12 mouse cellular contexts compared by ENCODE assay signal in the genomic region with DNA sequence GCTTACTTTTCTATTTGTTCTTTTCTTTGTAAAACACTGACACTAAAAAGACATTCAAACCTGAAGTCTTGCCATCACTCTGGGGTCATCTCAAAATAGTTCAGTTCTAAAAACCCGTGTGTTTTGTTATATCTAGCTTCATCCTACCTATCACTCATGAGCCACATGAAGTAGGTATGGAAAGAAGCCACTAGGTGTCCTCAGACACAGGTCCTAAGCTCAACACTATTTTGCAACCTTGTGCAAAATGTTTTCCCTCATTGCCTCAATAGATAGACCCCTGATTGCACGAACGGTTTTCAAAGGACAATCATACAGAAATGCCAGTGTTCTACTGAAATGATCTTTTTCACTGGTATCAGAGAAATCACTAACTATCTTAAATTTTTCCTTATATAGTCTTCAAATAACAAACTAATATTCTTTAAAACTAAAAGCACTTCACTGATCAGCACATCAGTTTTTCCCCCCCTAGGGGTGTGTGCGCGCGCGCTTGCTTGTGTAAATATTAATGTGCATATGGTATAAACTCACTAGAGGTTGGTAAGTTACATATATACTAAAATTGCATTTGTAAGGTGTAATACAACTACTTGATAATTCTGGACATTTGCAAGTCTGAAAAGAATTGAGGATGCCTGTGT. TPM values are rescaled to one million over a fixed set of nuclear protein-coding genes. Genes with fewer than 3 reads are reported as not detected.
DNase-seq lines count a peak whose midpoint lies in the region; ATAC-seq lines count a peak whose summit lies in the region.
"Not testable (repeated sequence)": the region's sequence is repeated elsewhere in the genome, so short reads cannot be mapped to it uniquely, and the experiment has no call there.
"Had no signal": no experiment of that assay in that cellular context is flagged by ENCODE, and none has a peak within 500 bp of the region (broad histone marks: within the 10 kb centered on the region; RNA-seq: fewer than 3 reads in every experiment).

No protein-coding gene starts in this region.

- H3K36me3 ChIP-seq in ES-E14 (ENCODE audit: control insufficient read depth, insufficient read depth, low read length, poor library complexity, severe bottlenecking); embryonic facial prominence, embryonic 14.5 days (ENCODE audit: control insufficient read depth, insufficient read depth, low read length); hindbrain, embryonic 14.5 days (replicated peaks; ENCODE audit: control insufficient read depth, insufficient read depth); limb, embryonic 12.5 days; neural tube, embryonic 12.5 days: not testable (repeated sequence)

- not testable (repeated sequence) for H3K27me3 ChIP-seq in embryonic facial prominence, embryonic 14.5 days (replicated peaks; ENCODE audit: control insufficient read depth, insufficient read depth, low read length); hindbrain, embryonic 14.5 days (ENCODE audit: control insufficient read depth, insufficient read depth, low read length); limb, embryonic 12.5 days; neural tube, embryonic 12.5 days (replicated peaks)

- ATAC-seq in embryonic facial prominence, embryonic 14.5 days (ENCODE audit: low read depth): peak; percentile 27; the same call in 1 of the 2 replicates
- ATAC-seq in granulocyte monocyte progenitor cell, adult 5-6 weeks (replicated peaks; ENCODE audit: poor library complexity, severe bottlenecking): peak; percentile 73
- not testable (repeated sequence) for ATAC-seq in hindbrain, embryonic 14.5 days (ENCODE audit: low FRiP score); limb, embryonic 12.5 days (ENCODE audit: insufficient number of reproducible peaks, insufficient read depth, low FRiP score, low TSS enrichment, low read depth)
- ATAC-seq in megakaryocyte, adult 5-6 weeks (ENCODE audit: poor library complexity, severe bottlenecking): peak; percentile 70
- ATAC-seq in neural tube, embryonic 12.5 days (ENCODE audit: low FRiP score, low read depth): 0 out of 2 replicates have a peak, but pooled peaks have one; percentile 5

- WGBS in embryonic facial prominence, embryonic 14.5 days: 4% methylated on average over 4 of the region's 7 CpGs
- 1% methylated on average over 4 of the region's 7 CpGs for WGBS in hindbrain, embryonic 14.5 days
- under 1% methylated on average over 4 of the region's 7 CpGs for WGBS in limb, embryonic 12.5 days
- WGBS in neural tube, embryonic 12.5 days: 5% methylated on average over 4 of the region's 7 CpGs

- peak overlapping the region; percentile 49 to 58 for H3K4me3 ChIP-seq in ES-E14 (ENCODE audit: insufficient read depth in 1 of 2, low read depth in 1 of 2, low read length in 2 of 2, poor library complexity in 1 of 2, severe bottlenecking in 1 of 2)
- H3K4me3 ChIP-seq in embryonic facial prominence, embryonic 14.5 days (ENCODE audit: low read depth, low read length); hindbrain, embryonic 14.5 days (replicated peaks; ENCODE audit: low read length); limb, embryonic 12.5 days (replicated peaks); neural tube, embryonic 12.5 days: not testable (repeated sequence)

- H3K27ac ChIP-seq in ES-E14 (ENCODE audit: insufficient read depth, low read depth, low read length, poor library complexity, severe bottlenecking); embryonic facial prominence, embryonic 14.5 days (replicated peaks; ENCODE audit: low read depth, low read length); hindbrain, embryonic 14.5 days; limb, embryonic 12.5 days; neural tube, embryonic 12.5 days: not testable (repeated sequence)

- in situ Hi-C loops in ES-E14 (cut with MboI; ENCODE audit: low sequenced_read_pairs in 2 of 2, unreplicated experiment in 2 of 2): not testable (repeated sequence)

- not testable (repeated sequence) for H3K4me2 ChIP-seq in embryonic facial prominence, embryonic 14.5 days (ENCODE audit: low read depth, low read length)
- H3K4me2 ChIP-seq in hindbrain, embryonic 14.5 days (replicated peaks): peak overlapping the region; percentile 36
- H3K4me2 ChIP-seq in limb, embryonic 12.5 days: 0 out of 2 replicates have a peak overlapping the region, but pooled peaks have one; percentile 35
- H3K4me2 ChIP-seq in neural tube, embryonic 12.5 days (replicated peaks): 0 out of 2 replicates have a peak overlapping the region, but pooled peaks have one; percentile 38

- peak overlapping the region; percentile 31; the same call in 1 of the 2 replicates for H3K9ac ChIP-seq in ES-E14 (ENCODE audit: insufficient read depth, low read depth, low read length, poor library complexity, severe bottlenecking)
- not testable (repeated sequence) for H3K9ac ChIP-seq in embryonic facial prominence, embryonic 14.5 days (ENCODE audit: low read depth, low read length); hindbrain, embryonic 14.5 days; limb, embryonic 12.5 days (replicated peaks); neural tube, embryonic 12.5 days

- H3K9me3 ChIP-seq in ES-E14 (ENCODE audit: control insufficient read depth, insufficient read depth, low read depth, low read length); embryonic facial prominence, embryonic 14.5 days (ENCODE audit: control insufficient read depth, low read length); hindbrain, embryonic 14.5 days (ENCODE audit: control insufficient read depth, low read length); limb, embryonic 12.5 days; neural tube, embryonic 12.5 days: not testable (repeated sequence)

- not testable (repeated sequence) for DNase-seq in ES-E14 (ENCODE audit: low read depth, low spot score); embryonic facial prominence, embryonic 14.5 days (ENCODE audit: low spot score); hindbrain, embryonic 14.5 days (ENCODE audit: low spot score)

- H3K4me1 ChIP-seq in ES-E14 (ENCODE audit: control insufficient read depth in 2 of 2, insufficient read depth in 2 of 2, low read length in 2 of 2, poor library complexity in 1 of 2); embryonic facial prominence, embryonic 14.5 days (ENCODE audit: control insufficient read depth, insufficient read depth, low read length); hindbrain, embryonic 14.5 days (replicated peaks; ENCODE audit: control insufficient read depth, insufficient read depth, low read length); limb, embryonic 12.5 days (replicated peaks); neural tube, embryonic 12.5 days: not testable (repeated sequence)

RNA-seq across cellular contexts. Expression of gene 9030025P20Rik, which starts 0.4 kb away (rescaled TPM):
- total RNA-seq in ES-E14 (2012; rRNA removed): 39.7 and 41.3 TPM in 2 replicates
- polyA plus RNA-seq in embryonic facial prominence, embryonic 14.5 days (2014; fragmentation: Nextera tagmentation; extraction: Ambion mirVana): 5.3 and 6.0 TPM in 2 replicates
- 6.5 and 10.5 TPM in 2 replicates for total RNA-seq in granulocyte monocyte progenitor cell, adult 5-6 weeks (2014; fragmentation: Nextera tagmentation)
- total RNA-seq in granulocyte monocyte progenitor cell, adult 5-6 weeks (2017): 4.7 and 6.3 TPM in 2 replicates
- polyA plus RNA-seq in hindbrain, embryonic 14.5 days (2014; fragmentation: Nextera tagmentation; extraction: Ambion mirVana): 4.2 and 7.5 TPM in 2 replicates
- polyA plus RNA-seq in limb, embryonic 12.5 days (2016; fragmentation: Nextera tagmentation; extraction: Ambion mirVana): 10.4 and 14.9 TPM in 2 replicates
- 5.9 and 6.3 TPM in 2 replicates for total RNA-seq in megakaryocyte, adult 5-6 weeks (2015)
- 8.2 and 9.6 TPM in 2 replicates for total RNA-seq in megakaryocyte, adult 5-6 weeks (2017)
- polyA plus RNA-seq in neural tube, embryonic 12.5 days (2016; fragmentation: Nextera tagmentation; extraction: Ambion mirVana): 10.6 and 14.2 TPM in 2 replicates

RNA-seq across cellular contexts. Expression of gene Gm3417, which starts 0.8 kb away (rescaled TPM):
- 0.45 and 0.95 TPM in 2 replicates for total RNA-seq in ES-E14 (2012; rRNA removed)
- polyA plus RNA-seq in embryonic facial prominence, embryonic 14.5 days (2014; fragmentation: Nextera tagmentation; extraction: Ambion mirVana): 1.2 and 3.7 TPM in 2 replicates
- total RNA-seq in granulocyte monocyte progenitor cell, adult 5-6 weeks (2014; fragmentation: Nextera tagmentation): 0.58 and 5.6 TPM in 2 replicates
- total RNA-seq in granulocyte monocyte progenitor cell, adult 5-6 weeks (2017): 1.8 and 2.2 TPM in 2 replicates
- 0.71 TPM in 1 of 2 replicates, not detected in the other for polyA plus RNA-seq in hindbrain, embryonic 14.5 days (2014; fragmentation: Nextera tagmentation; extraction: Ambion mirVana)
- polyA plus RNA-seq in limb, embryonic 12.5 days (2016; fragmentation: Nextera tagmentation; extraction: Ambion mirVana): not detected in 2 replicates
- total RNA-seq in megakaryocyte, adult 5-6 weeks (2015): 0.80 TPM in 1 of 2 replicates, not detected in the other
- not detected in 2 replicates for total RNA-seq in megakaryocyte, adult 5-6 weeks (2017)
- polyA plus RNA-seq in neural tube, embryonic 12.5 days (2016; fragmentation: Nextera tagmentation; extraction: Ambion mirVana): 1.2 and 1.7 TPM in 2 replicates
- total RNA-seq: adrenal gland, postnatal 25 days; heart, adult 2 months; layer of hippocampus, postnatal 14 days; left cerebral cortex, postnatal 36 days had no signal
- polyA plus RNA-seq: heart, adult 2 months; hindbrain, embryonic 16.5 days had no signal

RNA-seq across cellular contexts. Expression of gene Phf10, which starts 16.8 kb away (rescaled TPM):
- total RNA-seq in ES-E14 (2012; rRNA removed): 56.4 and 65.6 TPM in 2 replicates
- 50.5 and 52.0 TPM in 2 replicates for polyA plus RNA-seq in embryonic facial prominence, embryonic 14.5 days (2014; fragmentation: Nextera tagmentation; extraction: Ambion mirVana)
- total RNA-seq in granulocyte monocyte progenitor cell, adult 5-6 weeks (2014; fragmentation: Nextera tagmentation): 109 and 115 TPM in 2 replicates
- total RNA-seq in granulocyte monocyte progenitor cell, adult 5-6 weeks (2017): 56.3 and 73.7 TPM in 2 replicates
- 19.7 and 22.6 TPM in 2 replicates for polyA plus RNA-seq in hindbrain, embryonic 14.5 days (2014; fragmentation: Nextera tagmentation; extraction: Ambion mirVana)
- polyA plus RNA-seq in limb, embryonic 12.5 days (2016; fragmentation: Nextera tagmentation; extraction: Ambion mirVana): 29.4 and 34.7 TPM in 2 replicates
- 159 and 162 TPM in 2 replicates for total RNA-seq in megakaryocyte, adult 5-6 weeks (2015)
- 52.1 and 54.2 TPM in 2 replicates for total RNA-seq in megakaryocyte, adult 5-6 weeks (2017)
- 18.7 and 20.2 TPM in 2 replicates for polyA plus RNA-seq in neural tube, embryonic 12.5 days (2016; fragmentation: Nextera tagmentation; extraction: Ambion mirVana)

RNA-seq across cellular contexts. Expression of gene Gm3435, which starts 32.1 kb away (rescaled TPM):
- 10.3 and 12.0 TPM in 2 replicates for total RNA-seq in ES-E14 (2012; rRNA removed)
- 2.7 and 4.4 TPM in 2 replicates for polyA plus RNA-seq in embryonic facial prominence, embryonic 14.5 days (2014; fragmentation: Nextera tagmentation; extraction: Ambion mirVana)
- total RNA-seq in granulocyte monocyte progenitor cell, adult 5-6 weeks (2014; fragmentation: Nextera tagmentation): 1.9 and 3.1 TPM in 2 replicates
- total RNA-seq in granulocyte monocyte progenitor cell, adult 5-6 weeks (2017): 2.4 and 4.0 TPM in 2 replicates
- 4.3 and 4.6 TPM in 2 replicates for polyA plus RNA-seq in hindbrain, embryonic 14.5 days (2014; fragmentation: Nextera tagmentation; extraction: Ambion mirVana)
- polyA plus RNA-seq in limb, embryonic 12.5 days (2016; fragmentation: Nextera tagmentation; extraction: Ambion mirVana): 5.5 and 6.9 TPM in 2 replicates
- 5.8 and 6.1 TPM in 2 replicates for total RNA-seq in megakaryocyte, adult 5-6 weeks (2015)
- 4.1 and 4.2 TPM in 2 replicates for total RNA-seq in megakaryocyte, adult 5-6 weeks (2017)
- polyA plus RNA-seq in neural tube, embryonic 12.5 days (2016; fragmentation: Nextera tagmentation; extraction: Ambion mirVana): 9.2 and 11.8 TPM in 2 replicates

RNA-seq across cellular contexts. Expression of gene 1600012H06Rik, which starts 34.9 kb away (rescaled TPM):
- total RNA-seq in ES-E14 (2012; rRNA removed): 29.7 and 34.7 TPM in 2 replicates
- 45.0 and 45.9 TPM in 2 replicates for polyA plus RNA-seq in embryonic facial prominence, embryonic 14.5 days (2014; fragmentation: Nextera tagmentation; extraction: Ambion mirVana)
- total RNA-seq in granulocyte monocyte progenitor cell, adult 5-6 weeks (2014; fragmentation: Nextera tagmentation): 9.4 and 12.4 TPM in 2 replicates
- total RNA-seq in granulocyte monocyte progenitor cell, adult 5-6 weeks (2017): 9.2 and 15.6 TPM in 2 replicates
- 25.6 and 26.6 TPM in 2 replicates for polyA plus RNA-seq in hindbrain, embryonic 14.5 days (2014; fragmentation: Nextera tagmentation; extraction: Ambion mirVana)
- polyA plus RNA-seq in limb, embryonic 12.5 days (2016; fragmentation: Nextera tagmentation; extraction: Ambion mirVana): 27.3 and 29.4 TPM in 2 replicates
- total RNA-seq in megakaryocyte, adult 5-6 weeks (2015): 27.7 and 30.1 TPM in 2 replicates
- 19.7 and 22.4 TPM in 2 replicates for total RNA-seq in megakaryocyte, adult 5-6 weeks (2017)
- polyA plus RNA-seq in neural tube, embryonic 12.5 days (2016; fragmentation: Nextera tagmentation; extraction: Ambion mirVana): 33.9 and 37.2 TPM in 2 replicates
